Mouse (Mus musculus): ENCODE results near the gene Pdzrn4.
"Not testable (repeated sequence)": the region's sequence is repeated elsewhere in the genome, so short reads cannot be mapped to it uniquely, and the experiment has no call there.

Pdzrn4 gene

DNA sequence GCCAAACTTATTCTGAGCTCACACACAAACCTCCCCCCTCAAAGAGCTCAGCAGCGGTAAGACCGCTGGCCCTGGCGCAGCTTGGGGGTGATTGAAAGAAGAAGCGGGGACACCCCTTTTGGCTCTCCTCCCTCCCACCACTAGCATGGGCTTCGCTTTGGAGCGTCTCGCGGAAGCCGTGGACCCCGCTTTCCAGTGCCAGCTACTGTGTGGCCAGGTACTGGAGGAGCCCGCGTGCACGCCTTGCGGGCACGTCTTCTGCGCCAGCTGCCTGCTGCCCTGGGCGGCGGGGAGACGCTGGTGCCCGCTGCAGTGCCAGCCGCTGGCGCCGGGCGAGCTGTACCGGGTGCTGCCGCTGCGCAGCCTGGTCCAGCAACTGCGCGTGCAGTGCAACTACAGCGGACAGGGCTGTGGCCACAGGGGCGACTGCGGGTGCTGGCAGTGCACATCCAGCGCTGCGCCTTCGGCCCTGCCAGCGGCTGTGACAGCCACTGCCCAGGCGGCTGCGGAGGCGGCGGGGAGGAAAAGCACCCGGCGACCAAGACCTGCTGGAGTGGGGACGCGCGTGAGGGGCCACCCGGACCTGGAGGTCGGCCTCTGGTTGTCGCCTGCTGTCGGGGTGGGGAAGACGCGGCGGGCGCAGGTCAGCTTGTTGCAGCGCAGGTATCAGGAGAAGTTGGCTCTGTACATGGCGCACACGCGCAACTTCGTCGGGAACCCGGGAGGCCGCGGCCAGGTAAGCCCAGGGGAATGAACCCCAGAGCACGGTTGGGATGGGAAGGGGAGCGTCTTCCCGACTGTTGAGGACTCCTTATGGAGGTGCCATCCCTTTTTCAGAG, at the start of gene Pdzrn4:
Pdzrn4 (plus strand) TSS at position 112 of the 839 bp plus-strand sequence.
- peak; percentile 5 to 30 for DNase-seq

GRCm38 (mm10) chr15:92347426-92347825, 49.3 kb upstream of the Pdzrn4 start:
- no peak for DNase-seq

DNA sequence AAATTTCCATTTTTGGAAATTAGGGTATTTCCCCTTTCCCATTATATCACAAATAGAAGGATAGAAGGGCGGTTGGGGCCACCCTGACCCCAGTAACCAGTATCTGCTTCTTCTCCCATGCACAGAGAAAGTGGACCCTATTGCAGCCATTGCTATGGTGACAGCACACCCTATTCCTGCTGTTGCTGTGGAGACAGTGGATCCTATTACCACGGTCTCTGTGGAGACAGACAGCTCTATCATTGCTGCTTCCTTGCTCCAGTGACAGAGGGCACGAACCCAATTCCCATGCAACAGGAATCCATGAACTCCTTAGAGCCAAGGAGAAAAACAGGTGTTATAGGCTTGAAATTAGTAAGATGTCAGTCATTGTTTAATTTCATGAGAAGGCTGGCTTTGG, 48.8 kb upstream of the Pdzrn4 start:
- DNase-seq, result no peak

- DNase-seq, result not testable (repeated sequence)
Measured at GRCm38 (mm10) chr15:92348453-92348852, 48.2 kb upstream of the Pdzrn4 start.

DNA sequence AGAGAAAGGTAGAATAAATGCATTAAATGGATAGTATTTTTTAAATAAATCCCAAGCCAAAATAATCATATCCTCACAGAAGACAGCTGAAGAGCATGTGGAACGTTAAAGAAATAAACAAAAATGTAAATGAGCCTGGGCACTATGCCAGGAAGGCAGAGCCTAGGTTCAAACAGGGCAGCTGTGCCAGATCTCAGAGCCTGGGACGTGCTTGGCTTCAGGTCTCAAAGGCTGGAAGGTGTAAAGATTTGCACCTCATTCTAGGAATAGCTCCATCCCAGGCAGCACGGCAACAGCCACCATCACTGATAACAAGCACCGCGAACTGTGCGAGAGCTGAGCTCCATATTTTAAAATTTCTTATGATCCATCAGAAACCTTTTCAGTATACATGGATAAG, 32.5 kb upstream of the Pdzrn4 start:
- DNase-seq, result no peak

- no peak for DNase-seq
Measured at GRCm38 (mm10) chr15:92364592-92364991, 32.1 kb upstream of the Pdzrn4 start.

GRCm38 (mm10) chr15:92394811-92395210, 1.9 kb upstream of the Pdzrn4 start:
- no peak for DNase-seq

GRCm38 (mm10) chr15:92398747-92399146, 2.1 kb downstream of the Pdzrn4 start:
- no peak for DNase-seq

GRCm38 (mm10) chr15:92399278-92399677, 2.6 kb downstream of the Pdzrn4 start:
- no peak for DNase-seq

DNA sequence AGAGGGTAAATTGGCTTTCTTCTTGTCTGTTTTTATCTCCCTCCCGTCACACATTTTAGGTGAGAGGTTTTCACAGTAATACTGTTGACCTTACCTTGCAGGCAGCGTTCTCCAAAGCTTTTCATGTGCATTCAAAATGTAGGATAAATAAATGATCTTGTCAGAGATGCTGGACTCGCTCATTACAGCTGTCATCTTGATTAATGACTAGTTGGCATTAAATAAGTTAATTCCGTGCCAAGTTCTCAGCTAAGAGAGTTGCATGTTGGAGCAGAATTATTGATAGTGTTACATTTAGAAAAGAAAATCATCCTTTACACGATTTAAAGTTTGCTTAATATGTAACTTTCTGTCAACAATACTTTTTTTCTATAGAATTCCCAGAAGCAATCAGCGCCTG, 4.9 kb downstream of the Pdzrn4 start:
- DNase-seq, result no peak

- no peak for DNase-seq
Measured at GRCm38 (mm10) chr15:92415323-92415722, 18.6 kb downstream of the Pdzrn4 start.

- no peak for DNase-seq
Measured at GRCm38 (mm10) chr15:92416141-92416540, 19.5 kb downstream of the Pdzrn4 start.

DNA sequence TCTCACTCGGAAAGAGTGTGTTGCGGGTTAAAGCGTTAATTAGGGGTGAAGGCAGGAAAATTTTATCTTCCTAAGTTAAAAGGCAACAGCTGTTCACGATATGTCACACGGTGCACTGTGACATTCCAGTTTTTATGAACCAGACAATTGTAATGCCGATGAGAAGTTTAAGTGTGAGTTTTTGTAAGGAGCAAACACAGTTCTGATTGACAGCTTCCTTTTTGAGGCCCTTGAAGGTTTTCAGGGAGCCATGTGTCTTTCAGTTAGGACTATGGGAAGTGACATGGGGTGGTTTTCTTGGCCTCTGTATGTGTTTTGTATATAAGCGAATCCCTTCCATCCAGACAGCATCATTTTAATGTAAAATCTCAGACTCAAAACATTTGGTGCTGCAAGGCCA, 20.0 kb downstream of the Pdzrn4 start:
- no peak for DNase-seq

DNA sequence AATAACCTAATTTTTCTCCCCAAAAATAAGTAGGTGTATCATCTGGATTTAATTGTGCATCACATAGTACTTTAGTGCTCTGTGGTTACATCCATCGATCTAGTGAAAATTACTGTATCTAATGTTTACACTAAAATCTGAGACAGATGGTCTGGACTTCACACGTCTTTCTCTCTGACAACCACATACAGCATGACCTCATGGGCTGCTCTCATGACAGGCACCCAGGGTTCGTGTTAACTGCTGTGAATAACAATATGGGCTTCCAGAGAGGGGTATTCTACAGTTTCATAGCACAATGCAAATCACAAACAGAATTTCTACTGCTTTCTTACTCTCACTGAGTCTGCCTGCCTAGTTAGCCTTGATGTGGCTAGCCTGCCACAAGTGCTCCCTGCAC, 20.4 kb downstream of the Pdzrn4 start:
- no peak for DNase-seq

GRCm38 (mm10) chr15:92434605-92435004, 37.9 kb downstream of the Pdzrn4 start:
- DNase-seq, result no peak

GRCm38 (mm10) chr15:92435306-92435705, 38.6 kb downstream of the Pdzrn4 start:
- DNase-seq, result no peak

GRCm38 (mm10) chr15:92441630-92442180, 45.0 kb downstream of the Pdzrn4 start:
- DNase-seq, result no peak

DNA sequence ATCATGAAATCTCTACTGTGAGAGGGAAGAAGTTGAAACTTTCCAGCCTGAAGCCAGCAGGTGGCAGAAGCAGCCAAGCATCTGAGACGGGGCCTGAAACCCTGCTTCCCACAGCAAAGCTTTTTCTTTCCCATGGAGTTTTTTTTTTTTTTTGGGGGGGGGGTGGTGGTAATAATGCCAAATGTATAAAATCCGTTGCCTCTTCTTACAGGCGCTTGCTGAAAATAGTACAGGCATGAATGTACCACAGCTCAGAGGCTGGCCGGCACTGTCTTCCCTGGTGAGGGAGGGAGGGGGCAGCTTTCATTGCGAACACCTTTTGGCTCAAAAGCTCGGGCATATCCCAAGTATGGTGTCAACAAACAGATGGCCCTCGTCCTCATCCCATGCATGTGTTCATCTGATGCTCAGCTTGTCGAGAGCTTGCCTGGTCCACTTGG, 51.0 kb downstream of the Pdzrn4 start:
- peak; percentile 16 to 25 for DNase-seq

DNA sequence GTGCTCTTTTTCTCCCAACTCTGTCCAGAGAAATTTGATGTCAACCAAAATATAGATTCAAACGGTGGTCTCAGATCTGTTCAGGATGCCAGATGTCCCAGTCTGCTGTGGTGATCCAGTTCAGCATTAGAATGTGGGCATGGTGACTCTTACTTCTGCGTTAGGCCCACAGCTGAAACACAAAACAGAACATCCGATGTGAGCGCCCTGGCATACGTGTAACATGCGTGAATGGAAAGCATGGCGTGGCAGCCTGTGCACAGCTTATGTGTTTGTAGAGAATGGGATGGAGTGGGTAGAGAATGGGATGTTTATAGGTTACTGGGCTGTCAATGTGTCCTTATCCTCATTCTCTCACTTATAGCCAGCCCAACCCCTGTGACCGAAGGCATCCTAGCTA, 52.4 kb downstream of the Pdzrn4 start:
- DNase-seq, result no peak

DNA sequence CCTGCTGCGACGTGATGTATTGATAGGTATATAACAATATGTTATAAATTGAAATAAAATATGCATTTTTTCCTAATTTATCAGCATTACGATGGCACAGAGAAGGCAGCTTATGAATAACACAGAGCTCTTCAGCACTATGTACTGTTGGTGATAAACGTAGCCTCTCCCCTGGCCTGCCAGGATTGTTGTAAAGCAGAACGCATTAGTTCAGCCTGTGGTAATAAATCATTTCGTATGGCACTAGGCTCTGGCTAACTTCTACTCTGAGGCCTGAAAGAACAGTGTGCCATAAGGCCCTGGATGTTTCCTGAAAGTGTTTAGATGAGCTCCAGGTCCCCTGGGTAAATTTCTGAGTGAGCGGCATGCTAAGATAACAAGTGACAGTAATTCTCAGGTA, 55.9 kb downstream of the Pdzrn4 start:
- no peak for DNase-seq

- DNase-seq, result no peak
Measured at GRCm38 (mm10) chr15:92482198-92482597, 85.5 kb downstream of the Pdzrn4 start.

DNA sequence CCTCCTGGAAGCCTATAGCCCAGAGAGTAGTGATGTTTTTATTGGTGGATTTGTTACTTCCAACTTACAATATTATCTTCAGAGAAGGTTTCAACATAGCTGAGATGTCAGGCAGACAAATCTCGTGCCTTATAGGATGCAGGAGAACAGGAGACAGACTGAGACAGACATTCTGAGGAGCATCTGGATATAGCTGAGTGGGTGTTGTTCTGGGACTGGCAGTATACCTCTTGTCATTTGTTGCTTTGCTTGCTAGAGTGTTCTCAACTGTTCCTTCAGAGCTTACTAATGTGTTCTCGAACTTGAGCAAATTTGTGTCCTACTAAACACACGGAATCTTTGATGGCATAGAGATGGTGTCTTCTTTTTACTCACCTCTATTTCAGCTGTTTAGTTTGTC, 94.7 kb downstream of the Pdzrn4 start:
- no peak for DNase-seq

- DNase-seq, result no peak
Measured at GRCm38 (mm10) chr15:92495465-92496174, 98.9 kb downstream of the Pdzrn4 start.

GRCm38 (mm10) chr15:92500276-92500838, 103.7 kb downstream of the Pdzrn4 start:
- no peak for DNase-seq
